Mouse (Mus musculus) forebrain, embryonic 13.5 days (tissue): ENCODE results near the gene Il1rn. TPM values are rescaled to one million over a fixed set of nuclear protein-coding genes. Genes with fewer than 3 reads are reported as not detected.

Experiments used
- ATAC-seq: fragments of 200-750 bp; cut with Nextera tagmentation; 2 replicates; pipeline ENCODE4 v1.8.0; 2017
- H3K27ac ChIP-seq: fragments of 300-500 bp; sonication (generic); 2 replicates; pipeline ENCODE4 v1.5.1; 2015; ENCODE audit warnings: inconsistent platforms, mild to moderate bottlenecking, moderate library complexity
- H3K27me3 ChIP-seq: fragments of 300-500 bp; sonication (generic); 2 replicates; pipeline ENCODE4 v1.6.1; 2015; ENCODE audit warnings: mild to moderate bottlenecking, inconsistent platforms
- H3K36me3 ChIP-seq: fragments of 300-500 bp; sonication (generic); 2 replicates; pipeline ENCODE4 v1.6.1; 2015; ENCODE audit warnings: mild to moderate bottlenecking, inconsistent platforms; ENCODE audit not compliant: poor library complexity, severe bottlenecking
- H3K4me1 ChIP-seq: fragments of 300-500 bp; sonication (generic); 2 replicates; pipeline ENCODE4 v1.6.1; 2015; ENCODE audit warnings: inconsistent platforms
- H3K4me2 ChIP-seq: fragments of 300-500 bp; sonication (generic); 2 replicates; pipeline ENCODE4 v1.6.1; 2015; ENCODE audit warnings: inconsistent platforms, mild to moderate bottlenecking, moderate library complexity
- H3K4me3 ChIP-seq: fragments of 300-500 bp; sonication (generic); 2 replicates; pipeline ENCODE4 v1.5.1; 2015; ENCODE audit warnings: mild to moderate bottlenecking, inconsistent platforms
- H3K9ac ChIP-seq: fragments of 300-500 bp; sonication (generic); 2 replicates; pipeline ENCODE4 v1.6.1; 2015; ENCODE audit warnings: mild to moderate bottlenecking, inconsistent platforms
- H3K9me3 ChIP-seq: fragments of 300-500 bp; sonication (generic); replicated peaks from 2 replicates; pipeline ENCODE4 v1.6.1; 2016; ENCODE audit warnings: inconsistent platforms
- WGBS: fragments of 180-500 bp; shearing (Covaris S2); methylation state at CpG from one replicate; pipeline ENCODE4 v1.1.7; 2015; 5-methylcytosine and 5-hydroxymethylcytosine counted together
- polyA plus RNA-seq: library from polyadenylated mRNA; unstranded; fragments of >200 nt; fragmentation: Nextera tagmentation; extraction: Ambion mirVana; gene quantifications from 2 replicates; pipeline ENCODE4 v1.2.1, GENCODE M21; 2015

The Il1rn gene
- polyA plus RNA-seq, 1 experiment from 2014 or later = not detected

- no peaks in the 10 kb centered on the region for H3K4me1 ChIP-seq
- H3K27me3 ChIP-seq = no peaks in the 10 kb centered on the region
- no peak overlapping the region for H3K4me3 ChIP-seq
- H3K36me3 ChIP-seq = no peaks in the 10 kb centered on the region
- H3K9me3 ChIP-seq = no peaks in the 10 kb centered on the region
- H3K27ac ChIP-seq = no peak overlapping the region
- no peak overlapping the region for H3K9ac ChIP-seq
- ATAC-seq = no peak
- no peak overlapping the region for H3K4me2 ChIP-seq
These were observed 47.7 kb downstream of the Il1rn start for GRCm38 (mm10) chr2:24384393-24384792.

GRCm38 (mm10) chr2:24385111-24385961 is 48.7 kb downstream of the Il1rn start:
- no peaks in the 10 kb centered on the region for H3K36me3 ChIP-seq
- no peak overlapping the region for H3K9ac ChIP-seq
- H3K4me1 ChIP-seq = no peaks in the 10 kb centered on the region
- no peak overlapping the region for H3K4me3 ChIP-seq
- 84% methylated on average over 14 of the region's 14 CpGs for WGBS
- no peak for ATAC-seq
- H3K4me2 ChIP-seq = no peak overlapping the region
- no peaks in the 10 kb centered on the region for H3K9me3 ChIP-seq
- no peak overlapping the region for H3K27ac ChIP-seq
- no peaks in the 10 kb centered on the region for H3K27me3 ChIP-seq

- Histone ChIP-seq H3K27me3 (no peaks in the 10 kb centered on the region), H3K27ac (no peak overlapping the region), H3K9me3 (no peaks in the 10 kb centered on the region), H3K4me2 (no peak overlapping the region), H3K36me3 (no peaks in the 10 kb centered on the region), H3K4me3 (no peak overlapping the region), H3K9ac (no peak overlapping the region), H3K4me1 (no peaks in the 10 kb centered on the region)
- WGBS = 90% methylated on average over 21 of the region's 21 CpGs
- ATAC-seq = no peak
These were observed 49.7 kb downstream of the Il1rn start for GRCm38 (mm10) chr2:24386158-24386963.

GRCm38 (mm10) chr2:24386964-24387320 is 50.3 kb downstream of the Il1rn start:
- WGBS = 84% methylated on average over 2 of the region's 2 CpGs
- no peak overlapping the region for H3K4me2 ChIP-seq
- H3K27ac ChIP-seq = no peak overlapping the region
- H3K9ac ChIP-seq = no peak overlapping the region
- H3K27me3 ChIP-seq = no peaks in the 10 kb centered on the region
- H3K4me1 ChIP-seq = no peaks in the 10 kb centered on the region
- no peak overlapping the region for H3K4me3 ChIP-seq
- ATAC-seq = no peak
- no peaks in the 10 kb centered on the region for H3K36me3 ChIP-seq
- no peaks in the 10 kb centered on the region for H3K9me3 ChIP-seq

GRCm38 (mm10) chr2:24387361-24388283 is 51.0 kb downstream of the Il1rn start:
- Histone ChIP-seq H3K27me3 (no peaks in the 10 kb centered on the region), H3K9ac (no peak overlapping the region), H3K36me3 (no peaks in the 10 kb centered on the region), H3K27ac (no peak overlapping the region), H3K4me3 (no peak overlapping the region), H3K4me1 (no peaks in the 10 kb centered on the region), H3K4me2 (no peak overlapping the region), H3K9me3 (no peaks in the 10 kb centered on the region)
- 96% methylated on average over 4 of the region's 4 CpGs for WGBS
- ATAC-seq = no peak

- ATAC-seq = no peak
- no peaks in the 10 kb centered on the region for H3K27me3 ChIP-seq
- 85% methylated on average over 2 of the region's 2 CpGs for WGBS
These were observed 56.6 kb downstream of the Il1rn start for GRCm38 (mm10) chr2:24393251-24393650.

GRCm38 (mm10) chr2:24397115-24397514 is 60.5 kb downstream of the Il1rn start:
- H3K9ac ChIP-seq = no peak overlapping the region
- H3K9me3 ChIP-seq = no peaks in the 10 kb centered on the region
- no peaks in the 10 kb centered on the region for H3K27me3 ChIP-seq
- no peak for ATAC-seq
- no peaks in the 10 kb centered on the region for H3K36me3 ChIP-seq
- no peaks in the 10 kb centered on the region for H3K4me1 ChIP-seq
- H3K27ac ChIP-seq = no peak overlapping the region
- WGBS = 15% methylated on average over 2 of the region's 2 CpGs
- no peak overlapping the region for H3K4me3 ChIP-seq
- H3K4me2 ChIP-seq = no peak overlapping the region

More at GRCm38 (mm10) chr2:24393251-24393650, 56.6 kb downstream of the Il1rn start:
- H3K4me2 ChIP-seq = no peak overlapping the region
- no peak overlapping the region for H3K27ac ChIP-seq
- no peak overlapping the region for H3K4me3 ChIP-seq
- no peaks in the 10 kb centered on the region for H3K4me1 ChIP-seq
- H3K9me3 ChIP-seq = no peaks in the 10 kb centered on the region
- no peak overlapping the region for H3K9ac ChIP-seq
- H3K36me3 ChIP-seq = no peaks in the 10 kb centered on the region

- Histone ChIP-seq H3K9ac (no peak overlapping the region), H3K27ac (no peak overlapping the region), H3K36me3 (no peaks in the 10 kb centered on the region), H3K4me3 (no peak overlapping the region), H3K9me3 (no peaks in the 10 kb centered on the region), H3K4me1 (peaks cover 6% of the 10 kb centered on the region; the same call in 1 of the 2 replicates), H3K4me2 (no peak overlapping the region), H3K27me3 (0 out of 2 replicates have a peak, but pooled peaks cover 7% of the 10 kb centered on the region)
- WGBS = 88% methylated on average over 3 of the region's 3 CpGs
- no peak for ATAC-seq
These were observed 64.1 kb downstream of the Il1rn start for GRCm38 (mm10) chr2:24400711-24401110.

Other genes starting within 250 kb of the Il1rn start
- gene Tbpl2, start 240.3 kb upstream of the Il1rn start, polyA plus RNA-seq = not detected in 2 replicates
- gene Il1f8, start 183.7 kb upstream of the Il1rn start, polyA plus RNA-seq = not detected in 2 replicates
- not detected in 2 replicates for gene Il1f9, start 150.4 kb upstream of the Il1rn start, polyA plus RNA-seq
- not detected in 2 replicates for gene Il1f6, start 121.4 kb upstream of the Il1rn start, polyA plus RNA-seq
- gene Il1f5, start 59.9 kb upstream of the Il1rn start, polyA plus RNA-seq = not detected in 2 replicates
- not detected in 2 replicates for gene Il1f10, start 45.7 kb upstream of the Il1rn start, polyA plus RNA-seq
- gene Psd4, start 30.7 kb downstream of the Il1rn start, polyA plus RNA-seq = 0.23 and 0.40 TPM in 2 replicates
- 0.09 TPM in 2 replicates for gene Pax8, start 138.7 kb downstream of the Il1rn start, polyA plus RNA-seq